Mouse (Mus musculus) C2C12 (cell line): ENCODE measurements around the gene Pomt1.

Experiments used
- CEBPB ChIP-seq: IDR thresholded peaks from one replicate; pipeline ENCODE4 v1.6.1; 2011; ENCODE audit warnings: low read depth, mild to moderate bottlenecking, control low read depth, moderate library complexity
- CTCF ChIP-seq: IDR thresholded peaks from one replicate; pipeline ENCODE4 v1.5.1; 2011; ENCODE audit not compliant: control insufficient read depth, insufficient read depth, insufficient read length
- FOSL1 ChIP-seq: IDR thresholded peaks from one replicate; pipeline ENCODE4 v1.8.0; 2011; ENCODE audit warnings: mild to moderate bottlenecking, low read length; ENCODE audit not compliant: poor library complexity, insufficient read depth, severe bottlenecking
- MAX ChIP-seq: IDR thresholded peaks from one replicate; pipeline ENCODE4 v1.6.1; 2011; ENCODE audit warnings: mild to moderate bottlenecking, control low read depth
- MYOD1 ChIP-seq: IDR thresholded peaks from one replicate; pipeline ENCODE4 v1.6.1; 2011; ENCODE audit warnings: low read depth; ENCODE audit not compliant: control insufficient read depth, insufficient read length
- MYOG ChIP-seq: IDR thresholded peaks from one replicate; pipeline ENCODE4 v1.6.1; 2011; ENCODE audit not compliant: control insufficient read depth, insufficient read length; ENCODE audit errors: extremely low read depth
- USF1 ChIP-seq: IDR thresholded peaks from one replicate; pipeline ENCODE4 v1.6.1; 2011; ENCODE audit warnings: low read depth, mild to moderate bottlenecking, control low read depth, moderate library complexity

DNA sequence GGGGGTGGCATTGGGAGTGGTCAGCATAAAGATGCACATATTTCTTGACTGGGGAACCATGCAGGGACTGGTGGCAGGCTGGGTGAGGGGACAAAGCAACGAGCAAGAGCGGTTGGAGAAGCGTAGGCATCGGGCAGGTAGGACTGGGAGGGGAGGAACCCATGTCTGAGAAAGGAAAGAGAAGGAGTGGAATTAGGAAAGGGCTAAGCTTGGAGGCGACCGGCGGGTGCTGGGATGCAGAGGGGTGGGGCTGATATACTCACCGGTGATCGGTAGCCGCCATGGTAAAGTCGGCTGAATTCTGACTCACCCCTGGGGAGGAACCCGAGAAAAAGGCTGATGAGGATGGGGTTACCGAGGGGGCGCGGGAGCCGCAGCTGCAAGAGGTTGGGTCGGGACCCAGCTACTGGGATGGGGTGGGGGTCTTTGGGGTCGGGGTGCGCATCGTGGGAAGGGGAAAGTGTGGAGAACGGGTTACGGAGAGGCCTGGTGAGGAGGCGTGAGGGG lies 51.0 kb downstream of the Pomt1 start, which contains the start of gene Golga2:
- no peak for TF ChIP-seq CTCF
- TF ChIP-seq MYOG: no peak
- no peak for TF ChIP-seq MAX
- TF ChIP-seq CEBPB: no peak
- no peak for TF ChIP-seq USF1
- no peak for TF ChIP-seq FOSL1
- no peak for TF ChIP-seq MYOD1
